Mouse (Mus musculus) left cerebral cortex, adult 6 months (tissue): ENCODE data around the gene Gm2016. TPM values are rescaled to one million over a fixed set of nuclear protein-coding genes. Genes with fewer than 3 reads are reported as not detected.

ENCODE experiments used
- long read RNA-seq, 2 experiments: library from polyadenylated mRNA; unstranded; transcript quantifications; one replicate each; pipeline ENCODE4 v2.0.0; 2019 to 2020
- polyA plus RNA-seq: library from polyadenylated mRNA; unstranded; fragments of <200 nt; fragmentation: Nextera tagmentation; gene quantifications from 2 replicates; pipeline ENCODE4 v1.2.3, GENCODE M21; 2021

The Gm2016 gene
- not detected in 2 replicates for polyA plus RNA-seq
- long read RNA-seq, experiment 1: 0 reads
- long read RNA-seq, experiment 2: 0 reads

GRCm38 (mm10) chr12:87873772-87874171 is at the start of gene Gm2016:
TSS of gene Gm2016 (plus strand) at chr12:87874072.

DNA sequence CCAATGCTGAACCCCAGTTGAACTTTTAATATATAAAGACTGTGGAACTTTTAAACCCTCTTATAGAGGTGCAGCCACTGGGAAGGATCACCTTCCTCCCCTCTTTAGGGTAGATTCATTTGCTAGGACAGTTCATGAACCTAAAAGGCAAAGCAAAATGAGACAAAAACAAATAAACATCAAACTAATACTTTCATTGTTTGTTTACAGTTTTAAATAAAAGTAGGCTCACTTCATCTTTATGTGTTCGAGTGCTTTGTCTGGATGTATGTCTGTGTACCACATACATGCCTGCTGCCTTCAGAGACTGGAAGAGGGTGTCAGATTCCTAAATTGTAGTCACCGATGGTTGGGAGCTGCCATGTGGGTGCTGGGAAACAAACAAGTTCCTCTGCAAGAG is 31.6 kb upstream of the Gm2016 start, which contains the start of gene Gm2001:
Gm2001 (minus strand) TSS at position 101 of the 400 bp plus-strand sequence.

GRCm38 (mm10) chr12:87895070-87895469 is 21.2 kb downstream of the Gm2016 start, which contains the start of gene Gm2022:
TSS of gene Gm2022 (plus strand) at chr12:87895370.

GRCm38 (mm10) chr12:87919721-87920120 is 45.8 kb downstream of the Gm2016 start, which contains the start of gene Gm2035:
TSS of gene Gm2035 (minus strand) at chr12:87919857.

Other genes starting within 250 kb of the Gm2016 start
- not detected in 2 replicates for gene Gm16381, start 229.5 kb upstream of the Gm2016 start, polyA plus RNA-seq
- not detected in 2 replicates for gene Gm21319, start 98.3 kb upstream of the Gm2016 start, polyA plus RNA-seq
- gene Gm21936, start 78.6 kb upstream of the Gm2016 start, polyA plus RNA-seq: not detected in 2 replicates
- not detected in 2 replicates for gene BB287469, start 57.5 kb upstream of the Gm2016 start, polyA plus RNA-seq
- not detected in 2 replicates for gene Gm2001, start 31.7 kb upstream of the Gm2016 start, polyA plus RNA-seq
- gene Gm2022, start 21.3 kb downstream of the Gm2016 start, polyA plus RNA-seq: not detected in 2 replicates
- not detected in 2 replicates for gene Gm2035, start 45.8 kb downstream of the Gm2016 start, polyA plus RNA-seq
- not detected in 2 replicates for gene Gm2042, start 80.0 kb downstream of the Gm2016 start, polyA plus RNA-seq
- gene Gm2075, start 137.8 kb downstream of the Gm2016 start, polyA plus RNA-seq: not detected in 2 replicates
- gene Gm6803, start 144.7 kb downstream of the Gm2016 start, polyA plus RNA-seq: not detected in 2 replicates
- not detected in 2 replicates for gene Gm2056, start 152.9 kb downstream of the Gm2016 start, polyA plus RNA-seq
- not detected in 2 replicates for gene Gm16368, start 209.6 kb downstream of the Gm2016 start, polyA plus RNA-seq